Mouse (Mus musculus) heart, embryonic 13.5 days (tissue): ENCODE results near the gene Gm28038. TPM values are rescaled to one million over a fixed set of nuclear protein-coding genes. Genes with fewer than 3 reads are reported as not detected.

Experiments
- ATAC-seq: fragments of 200-750 bp; cut with Nextera tagmentation; 2 replicates; pipeline ENCODE4 v1.8.0; 2017; ENCODE audit warnings: moderate TSS enrichment; ENCODE audit not compliant: insufficient number of reproducible peaks, low FRiP score, low TSS enrichment; ENCODE audit errors: extremely low read depth
- H3K27ac ChIP-seq: fragments of 300-500 bp; sonication (generic); replicated peaks from 2 replicates; pipeline ENCODE4 v1.5.1; 2015; ENCODE audit warnings: moderate library complexity, mild to moderate bottlenecking, inconsistent platforms
- H3K27me3 ChIP-seq: fragments of 300-500 bp; sonication (generic); replicated peaks from 2 replicates; pipeline ENCODE4 v1.6.1; 2015; ENCODE audit warnings: mild to moderate bottlenecking, inconsistent platforms
- H3K36me3 ChIP-seq: fragments of 300-500 bp; sonication (generic); 2 replicates; pipeline ENCODE4 v1.6.1; 2015; ENCODE audit warnings: mild to moderate bottlenecking, inconsistent platforms
- H3K4me1 ChIP-seq: fragments of 300-500 bp; sonication (generic); 2 replicates; pipeline ENCODE4 v1.6.1; 2015; ENCODE audit warnings: inconsistent platforms
- H3K4me2 ChIP-seq: fragments of 300-500 bp; sonication (generic); 2 replicates; pipeline ENCODE4 v1.6.1; 2015; ENCODE audit warnings: inconsistent platforms, mild to moderate bottlenecking, moderate library complexity
- H3K4me3 ChIP-seq: fragments of 300-500 bp; sonication (generic); 2 replicates; pipeline ENCODE4 v1.5.1; 2015; ENCODE audit warnings: moderate library complexity, mild to moderate bottlenecking, inconsistent platforms
- H3K9ac ChIP-seq: fragments of 300-500 bp; sonication (generic); 2 replicates; pipeline ENCODE4 v1.6.1; 2015; ENCODE audit warnings: inconsistent platforms, mild to moderate bottlenecking, moderate library complexity
- H3K9me3 ChIP-seq: fragments of 300-500 bp; sonication (generic); 2 replicates; pipeline ENCODE4 v1.6.1; 2016; ENCODE audit warnings: inconsistent platforms
- WGBS: fragments of 180-500 bp; shearing (Covaris S2); methylation state at CpG from one replicate; pipeline ENCODE4 v1.1.7; 2015; ENCODE audit warnings: mixed read lengths; 5-methylcytosine and 5-hydroxymethylcytosine counted together
- polyA plus RNA-seq: library from polyadenylated mRNA; unstranded; fragments of >200 nt; fragmentation: Nextera tagmentation; extraction: Ambion mirVana; gene quantifications from 2 replicates; pipeline ENCODE4 v1.2.1, GENCODE M21; 2015

The Gm28038 gene
- polyA plus RNA-seq, 1 experiment from 2014 or later = not detected

- no peak overlapping the region for H3K4me3 ChIP-seq
- peaks cover 50% of the 10 kb centered on the region for H3K4me1 ChIP-seq
- peaks cover 96% of the 10 kb centered on the region for H3K36me3 ChIP-seq
- H3K9me3 ChIP-seq = no peaks in the 10 kb centered on the region
- H3K27me3 ChIP-seq = no peaks in the 10 kb centered on the region
- H3K27ac ChIP-seq = peak overlapping the region; percentile 74
- H3K4me2 ChIP-seq = peak overlapping the region; percentile 18
- H3K9ac ChIP-seq = peak overlapping the region; percentile 42; the same call in 1 of the 2 replicates
- ATAC-seq = peak; percentile 35; the same call in 1 of the 2 replicates
- 50% methylated on average over 4 of the region's 4 CpGs for WGBS
Observed at GRCm38 (mm10) chr2:30258600-30258999, 22.2 kb upstream of the Gm28038 start.

GRCm38 (mm10) chr2:30259131-30260064, 21.4 kb upstream of the Gm28038 start:
- H3K27me3 ChIP-seq = no peaks in the 10 kb centered on the region
- peak overlapping the region; percentile 74 for H3K27ac ChIP-seq
- H3K9me3 ChIP-seq = no peaks in the 10 kb centered on the region
- no peak for ATAC-seq
- H3K9ac ChIP-seq = peak overlapping the region; percentile 42; the same call in 1 of the 2 replicates
- H3K4me2 ChIP-seq = peak overlapping the region; percentile 18
- H3K4me1 ChIP-seq = peaks cover 58% of the 10 kb centered on the region
- H3K36me3 ChIP-seq = peaks cover 99% of the 10 kb centered on the region
- WGBS = 68% methylated on average over 15 of the region's 15 CpGs
- no peak overlapping the region for H3K4me3 ChIP-seq

- WGBS = 90% methylated on average over 4 of the region's 4 CpGs
- Histone ChIP-seq H3K27ac (peak overlapping the region; percentile 64; the same call in 1 of the 2 replicates), H3K4me2 (no peak overlapping the region), H3K4me3 (no peak overlapping the region), H3K9me3 (no peaks in the 10 kb centered on the region), H3K9ac (no peak overlapping the region), H3K4me1 (peaks cover 76% of the 10 kb centered on the region), H3K36me3 (peaks cover 87% of the 10 kb centered on the region), H3K27me3 (no peaks in the 10 kb centered on the region)
- no peak for ATAC-seq
Observed at GRCm38 (mm10) chr2:30261064-30261736, 19.6 kb upstream of the Gm28038 start.

GRCm38 (mm10) chr2:30261921-30262839, 18.7 kb upstream of the Gm28038 start:
- H3K27ac ChIP-seq = peak overlapping the region; percentile 64
- peak overlapping the region; percentile 33; the same call in 1 of the 2 replicates for H3K9ac ChIP-seq
- H3K9me3 ChIP-seq = no peaks in the 10 kb centered on the region
- H3K4me3 ChIP-seq = no peak overlapping the region
- H3K4me2 ChIP-seq = no peak overlapping the region
- H3K36me3 ChIP-seq = peaks cover 77% of the 10 kb centered on the region
- ATAC-seq = no peak
- H3K4me1 ChIP-seq = peaks cover 84% of the 10 kb centered on the region
- WGBS = 87% methylated on average over 18 of the region's 18 CpGs
- no peaks in the 10 kb centered on the region for H3K27me3 ChIP-seq

- H3K27ac ChIP-seq = peak overlapping the region; percentile 65
- no peak overlapping the region for H3K4me3 ChIP-seq
- H3K9me3 ChIP-seq = no peaks in the 10 kb centered on the region
- H3K4me2 ChIP-seq = no peak overlapping the region
- 54% methylated on average over 4 of the region's 4 CpGs for WGBS
- H3K36me3 ChIP-seq = peaks cover 70% of the 10 kb centered on the region
- peaks cover 78% of the 10 kb centered on the region for H3K4me1 ChIP-seq
- H3K27me3 ChIP-seq = no peaks in the 10 kb centered on the region
- H3K9ac ChIP-seq = peak overlapping the region; percentile 34; the same call in 1 of the 2 replicates
- no peak for ATAC-seq
Observed at GRCm38 (mm10) chr2:30262840-30263441, 17.9 kb upstream of the Gm28038 start.

- H3K9ac ChIP-seq = no peak overlapping the region
- no peaks in the 10 kb centered on the region for H3K9me3 ChIP-seq
- no peak for ATAC-seq
- peak overlapping the region; percentile 99; the same call in 1 of the 2 replicates for H3K27ac ChIP-seq
- no peaks in the 10 kb centered on the region for H3K27me3 ChIP-seq
- H3K4me2 ChIP-seq = no peak overlapping the region
- no peak overlapping the region for H3K4me3 ChIP-seq
- peaks cover 61% of the 10 kb centered on the region for H3K36me3 ChIP-seq
- peaks cover 78% of the 10 kb centered on the region for H3K4me1 ChIP-seq
- 80% methylated on average over 6 of the region's 6 CpGs for WGBS
Observed at GRCm38 (mm10) chr2:30263811-30264210, 17.0 kb upstream of the Gm28038 start.

GRCm38 (mm10) chr2:30264671-30265519, 15.9 kb upstream of the Gm28038 start:
- 0 out of 2 replicates have a peak overlapping the region, but pooled peaks have one; percentile 55 for H3K4me2 ChIP-seq
- no peaks in the 10 kb centered on the region for H3K9me3 ChIP-seq
- H3K4me3 ChIP-seq = no peak overlapping the region
- peaks cover 76% of the 10 kb centered on the region for H3K4me1 ChIP-seq
- no peak for ATAC-seq
- WGBS = 49% methylated on average over 7 of the region's 7 CpGs
- no peaks in the 10 kb centered on the region for H3K27me3 ChIP-seq
- peak overlapping the region; percentile 75 for H3K9ac ChIP-seq
- H3K36me3 ChIP-seq = peaks cover 50% of the 10 kb centered on the region
- peak overlapping the region; percentile 99 for H3K27ac ChIP-seq

- Histone ChIP-seq H3K27ac (peak within 1 kb of the TSS; percentile 99), H3K9ac (peak within 1 kb of the TSS; percentile 75), H3K4me1 (peaks cover 75% of the 10 kb centered on the region), H3K27me3 (no peaks in the 10 kb centered on the region), H3K9me3 (no peaks in the 10 kb centered on the region), H3K4me2 (peak within 1 kb of the TSS; percentile 55), H3K4me3 (peak within 1 kb of the TSS; percentile 32), H3K36me3 (peaks cover 41% of the 10 kb centered on the region)
- WGBS = 21% methylated on average over 5 of the region's 5 CpGs
- ATAC-seq = no peak
Observed at GRCm38 (mm10) chr2:30265767-30266253, 15.0 kb upstream of the Gm28038 start, which contains the start of gene Phyhd1. Gene Phyhd1, plus strand, starts transcription at chr2:30266203.

- Histone ChIP-seq H3K36me3 (peaks cover 34% of the 10 kb centered on the region), H3K4me1 (peaks cover 75% of the 10 kb centered on the region), H3K27ac (peak overlapping the region; percentile 99), H3K9ac (peak overlapping the region; percentile 75), H3K4me2 (peak overlapping the region; percentile 55), H3K4me3 (peak overlapping the region; percentile 32), H3K9me3 (no peaks in the 10 kb centered on the region), H3K27me3 (no peaks in the 10 kb centered on the region)
- WGBS = 13% methylated on average over 4 of the region's 4 CpGs
- no peak for ATAC-seq
Observed at GRCm38 (mm10) chr2:30266392-30266941, 14.4 kb upstream of the Gm28038 start.
